Mouse (Mus musculus): ENCODE measurements around the gene Ift81. TPM values are rescaled to one million over a fixed set of nuclear protein-coding genes. Genes with fewer than 3 reads are reported as not detected.

Ift81 gene
- polyA plus RNA-seq, 1 experiment, result not detected

DNA sequence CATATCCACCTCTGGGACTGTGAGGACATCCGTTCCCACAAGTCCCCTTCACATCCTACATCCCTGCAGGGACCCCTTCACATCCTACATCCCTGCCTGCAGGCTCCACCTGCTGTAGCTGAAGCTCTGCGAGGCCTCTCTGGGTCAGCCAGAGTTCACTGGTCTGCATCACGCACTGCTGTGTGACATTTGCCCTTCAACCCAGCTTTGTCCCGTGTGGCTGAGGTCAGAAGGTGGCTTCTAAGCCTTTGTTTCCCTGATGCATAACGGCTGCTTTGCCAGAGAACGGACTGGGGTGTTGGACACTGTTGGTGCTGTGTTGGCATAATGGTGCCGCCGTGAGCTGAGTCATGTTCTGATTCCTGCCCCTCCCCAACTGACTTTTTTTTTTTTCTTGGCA is 96.1 kb downstream of the Ift81 start:
- Histone ChIP-seq H3K4me3 (ENCODE audit: insufficient read depth, low read depth, low read length) (no peak overlapping the region), H3K27ac (ENCODE audit: insufficient read depth, low read depth, low read length) (no peak overlapping the region), H3K4me1 (ENCODE audit: control insufficient read depth, insufficient read depth, low read length) (peaks cover 18% of the 10 kb centered on the region)
- no peak for TF ChIP-seq CTCF (IDR thresholded peaks at IDR 0.05; ENCODE audit: insufficient read depth, low read depth, low read length)
- no peak for TF ChIP-seq POLR2A (IDR thresholded peaks at IDR 0.05; ENCODE audit: insufficient read depth, low read depth, low read length)
- 62% methylated on average over 8 of the region's 8 CpGs for WGBS

DNA sequence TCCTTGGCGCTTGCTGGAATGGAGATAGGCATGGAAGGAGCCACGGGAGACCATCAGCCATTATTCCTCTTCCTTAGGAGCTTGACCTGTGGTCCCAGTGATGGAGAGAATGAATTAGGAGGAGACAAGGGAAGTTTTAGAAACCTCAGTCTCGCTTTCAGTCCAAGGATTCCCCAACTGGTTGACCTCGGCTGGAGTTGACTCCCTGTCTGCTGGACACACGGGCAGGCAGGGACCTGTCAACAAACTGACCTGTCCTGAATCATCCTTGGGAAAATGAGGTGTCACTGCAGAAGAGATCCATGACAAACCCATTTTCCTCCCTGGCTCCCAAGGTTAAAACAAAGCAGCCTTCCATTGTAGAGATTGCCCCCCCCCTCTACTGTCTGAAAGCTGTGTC is 97.4 kb downstream of the Ift81 start:
- Histone ChIP-seq H3K27ac (ENCODE audit: insufficient read depth, low read depth, low read length) (no peak overlapping the region), H3K4me3 (ENCODE audit: insufficient read depth, low read depth, low read length) (no peak overlapping the region), H3K4me1 (ENCODE audit: control insufficient read depth, insufficient read depth, low read length) (peaks cover 18% of the 10 kb centered on the region)
- no peak for TF ChIP-seq POLR2A (IDR thresholded peaks at IDR 0.05; ENCODE audit: insufficient read depth, low read depth, low read length)
- TF ChIP-seq CTCF (IDR thresholded peaks at IDR 0.05; ENCODE audit: insufficient read depth, low read depth, low read length), result no peak
- 94% methylated on average over 5 of the region's 5 CpGs for WGBS

DNA sequence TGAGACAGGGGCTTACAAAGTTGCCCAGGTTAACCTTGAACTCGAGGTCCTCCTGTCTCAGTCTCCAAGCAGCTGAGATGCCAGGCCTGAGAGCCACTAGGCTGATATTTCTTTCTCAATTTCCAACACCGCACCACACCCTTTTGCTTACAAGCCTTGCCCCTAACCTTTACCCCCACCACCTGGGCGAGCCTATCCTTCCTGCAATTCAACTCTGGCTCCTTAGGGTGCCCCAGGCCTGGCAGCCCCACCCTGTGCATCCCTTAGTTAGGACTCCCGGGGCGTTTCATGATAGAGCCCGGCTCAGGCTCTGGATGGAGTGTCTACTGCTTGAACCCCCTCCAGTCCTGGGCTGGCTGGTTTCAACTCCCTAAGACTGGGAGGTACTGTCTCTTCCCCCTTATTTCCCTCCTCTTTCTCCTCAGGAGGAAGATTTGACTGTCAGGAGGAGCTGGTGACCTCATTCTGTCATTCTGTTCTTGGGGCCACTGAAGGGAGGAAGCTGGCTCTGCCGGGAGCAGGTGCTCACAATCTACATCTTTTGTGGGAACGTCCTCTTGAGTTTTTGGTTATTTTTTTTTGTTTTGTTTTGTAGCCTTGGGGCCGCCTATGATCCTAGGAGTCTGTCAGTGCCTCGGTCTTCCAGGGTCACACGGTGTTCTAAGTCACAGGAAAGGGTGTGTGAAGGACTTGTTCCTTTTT is 98.1 kb downstream of the Ift81 start:
- H3K27ac ChIP-seq (ENCODE audit: insufficient read depth, low read depth, low read length), result no peak overlapping the region
- no peak overlapping the region for H3K4me3 ChIP-seq (ENCODE audit: insufficient read depth, low read depth, low read length)
- TF ChIP-seq POLR2A (IDR thresholded peaks at IDR 0.05; ENCODE audit: insufficient read depth, low read depth, low read length) (no peak), CTCF (IDR thresholded peaks at IDR 0.05; ENCODE audit: insufficient read depth, low read depth, low read length) (no peak)
- H3K4me1 ChIP-seq (ENCODE audit: control insufficient read depth, insufficient read depth, low read length), result peaks cover 24% of the 10 kb centered on the region
- WGBS, result 77% methylated on average over 11 of the region's 11 CpGs

DNA sequence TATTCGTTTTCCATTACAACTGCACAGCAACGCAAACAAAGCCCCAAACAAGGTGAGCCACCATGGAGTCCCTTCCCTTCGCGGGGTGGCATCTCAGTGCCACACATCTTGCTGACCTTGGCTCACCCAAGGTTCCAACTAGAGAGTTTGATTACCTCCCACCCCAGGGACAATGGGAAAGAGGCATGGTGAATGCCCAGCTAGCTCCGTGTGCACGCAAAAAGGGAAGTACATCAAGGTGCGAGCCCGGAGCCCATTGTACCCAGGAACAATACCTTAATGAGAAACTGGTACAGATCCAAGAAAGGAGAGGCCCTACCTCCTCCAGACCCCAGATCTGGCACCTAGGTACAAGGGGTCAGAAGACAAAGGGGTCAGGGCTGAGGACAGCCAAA is 100.2 kb downstream of the Ift81 start:
- Histone ChIP-seq H3K4me3 (ENCODE audit: insufficient read depth, low read depth, low read length) (no peak overlapping the region), H3K4me1 (ENCODE audit: control insufficient read depth, insufficient read depth, low read length) (peaks cover 24% of the 10 kb centered on the region), H3K27ac (ENCODE audit: insufficient read depth, low read depth, low read length) (no peak overlapping the region)
- WGBS, result 33% methylated on average over 8 of the region's 8 CpGs
- TF ChIP-seq CTCF (IDR thresholded peaks at IDR 0.05; ENCODE audit: insufficient read depth, low read depth, low read length), result no peak

DNA sequence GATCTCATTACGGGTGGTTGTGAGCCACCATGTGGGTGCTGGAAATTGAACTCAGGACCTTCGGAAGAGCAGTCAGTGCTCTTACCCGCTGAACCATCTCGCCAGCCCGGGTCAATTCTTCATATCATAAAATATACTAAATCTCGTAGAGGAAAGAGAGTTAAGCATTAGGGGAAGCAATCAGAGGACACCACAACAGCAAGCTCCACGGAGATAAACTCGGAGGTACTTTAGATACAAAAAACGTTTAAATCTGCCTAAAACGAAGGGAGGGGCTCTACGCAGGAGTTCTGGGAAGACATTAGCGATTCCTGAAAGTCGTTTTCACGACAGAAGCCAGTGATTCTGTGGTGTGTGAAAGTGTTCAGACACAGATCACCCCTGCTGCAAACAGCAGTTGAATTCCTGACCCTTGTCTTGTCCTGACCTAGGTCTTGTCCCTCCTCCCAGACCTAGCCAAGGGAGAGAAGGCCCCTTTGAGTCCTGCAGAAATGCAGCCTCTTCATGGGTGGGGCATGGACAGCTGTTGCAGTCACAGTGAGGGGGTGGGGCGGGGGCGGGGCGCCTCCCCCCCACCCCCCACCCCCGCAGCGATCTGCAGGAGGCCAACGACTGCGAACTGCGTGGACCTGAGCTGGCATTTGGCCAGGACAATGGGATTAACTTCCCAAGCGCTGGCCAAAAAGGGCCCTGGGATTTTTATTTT is 100.7 kb downstream of the Ift81 start:
- peaks cover 24% of the 10 kb centered on the region for H3K4me1 ChIP-seq (ENCODE audit: control insufficient read depth, insufficient read depth, low read length)
- WGBS, result 51% methylated on average over 22 of the region's 23 CpGs
- no peak overlapping the region for H3K4me3 ChIP-seq (ENCODE audit: insufficient read depth, low read depth, low read length)

DNA sequence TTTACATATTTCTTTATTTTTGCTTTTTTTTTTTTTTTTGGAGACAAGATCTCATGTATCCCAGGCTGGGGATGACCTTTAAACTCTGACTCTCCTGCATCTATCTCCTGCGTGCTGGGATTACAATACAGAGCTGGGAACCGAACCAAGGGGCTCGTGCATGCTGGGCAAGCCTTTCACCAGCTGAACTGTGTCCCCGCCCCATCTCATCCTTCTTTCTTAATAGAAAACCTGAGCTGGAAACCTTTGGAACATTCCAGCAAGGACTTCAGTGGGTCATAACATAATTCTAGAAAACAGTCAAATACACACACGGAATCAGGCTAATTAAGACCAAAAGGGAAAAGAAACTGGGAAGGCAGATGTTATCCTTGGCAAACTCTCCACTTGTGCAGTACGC is 102.3 kb downstream of the Ift81 start:
- Histone ChIP-seq H3K4me1 (ENCODE audit: control insufficient read depth, insufficient read depth, low read length) (peaks cover 21% of the 10 kb centered on the region), H3K27ac (ENCODE audit: insufficient read depth, low read depth, low read length) (no peak overlapping the region), H3K4me3 (ENCODE audit: insufficient read depth, low read depth, low read length) (no peak overlapping the region)
- TF ChIP-seq POLR2A (IDR thresholded peaks at IDR 0.05; ENCODE audit: insufficient read depth, low read depth, low read length), result no peak
- TF ChIP-seq CTCF (IDR thresholded peaks at IDR 0.05; ENCODE audit: insufficient read depth, low read depth, low read length), result no peak
- WGBS, result 71% methylated on average over 6 of the region's 6 CpGs

More for the DNA sequence above, 100.7 kb downstream of the Ift81 start:
- no peak overlapping the region for H3K27ac ChIP-seq (ENCODE audit: insufficient read depth, low read depth, low read length)
- no peak for TF ChIP-seq CTCF (IDR thresholded peaks at IDR 0.05; ENCODE audit: insufficient read depth, low read depth, low read length)
- TF ChIP-seq POLR2A (IDR thresholded peaks at IDR 0.05; ENCODE audit: insufficient read depth, low read depth, low read length), result no peak

DNA sequence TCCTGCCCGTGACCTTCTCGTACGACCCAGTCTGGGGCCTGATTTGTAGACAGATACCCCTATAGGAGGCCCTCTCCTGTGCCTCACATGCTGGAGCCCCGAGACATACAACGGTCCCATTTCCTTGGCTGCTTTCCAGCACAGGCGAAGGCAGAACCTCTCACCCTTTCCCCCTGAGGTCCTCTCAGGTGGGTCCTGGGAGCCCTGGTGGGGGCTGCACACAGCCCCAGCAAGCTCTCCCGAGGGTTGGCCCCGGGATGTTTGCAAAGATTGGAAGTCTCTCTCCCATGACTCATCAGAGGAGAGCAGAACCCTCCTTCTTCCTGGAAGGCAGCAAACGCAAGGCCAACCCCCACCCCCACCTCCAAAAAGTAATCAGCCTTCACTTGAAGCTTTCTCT is 102.9 kb downstream of the Ift81 start:
- H3K4me3 ChIP-seq (ENCODE audit: insufficient read depth, low read depth, low read length), result no peak overlapping the region
- H3K4me1 ChIP-seq (ENCODE audit: control insufficient read depth, insufficient read depth, low read length), result peaks cover 21% of the 10 kb centered on the region
- TF ChIP-seq CTCF (IDR thresholded peaks at IDR 0.05; ENCODE audit: insufficient read depth, low read depth, low read length), result no peak
- 56% methylated on average over 9 of the region's 9 CpGs for WGBS
- no peak overlapping the region for H3K27ac ChIP-seq (ENCODE audit: insufficient read depth, low read depth, low read length)

DNA sequence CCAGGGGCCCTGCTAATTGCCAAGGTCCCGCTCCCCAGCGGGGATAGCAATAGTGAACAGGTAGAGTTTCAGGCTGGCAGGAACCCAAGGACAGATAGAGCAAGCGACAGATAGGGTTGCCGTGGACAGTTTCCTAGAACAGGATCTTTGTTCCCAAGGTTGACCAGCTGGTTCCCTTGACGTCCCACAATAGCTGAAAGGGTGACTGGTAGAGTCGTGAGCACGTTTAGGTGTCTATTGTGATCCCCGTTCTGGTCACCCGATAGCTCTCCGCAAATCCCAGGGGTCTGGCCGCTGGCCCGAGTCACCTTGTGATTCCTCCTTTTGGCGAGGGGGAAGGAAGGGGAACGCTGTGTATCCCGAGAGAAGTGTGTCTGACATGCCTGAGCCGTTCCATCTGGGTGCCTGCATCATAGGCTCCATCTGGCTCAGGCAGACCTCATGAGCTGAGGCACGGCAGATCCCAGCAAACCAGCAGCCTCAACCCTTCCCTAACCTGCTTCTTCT is 103.6 kb downstream of the Ift81 start:
- Histone ChIP-seq H3K4me3 (ENCODE audit: insufficient read depth, low read depth, low read length) (no peak overlapping the region), H3K4me1 (ENCODE audit: control insufficient read depth, insufficient read depth, low read length) (peaks cover 17% of the 10 kb centered on the region), H3K27ac (ENCODE audit: insufficient read depth, low read depth, low read length) (no peak overlapping the region)
- 81% methylated on average over 17 of the region's 17 CpGs for WGBS
- no peak for TF ChIP-seq POLR2A (IDR thresholded peaks at IDR 0.05; ENCODE audit: insufficient read depth, low read depth, low read length)
- no peak for TF ChIP-seq CTCF (IDR thresholded peaks at IDR 0.05; ENCODE audit: insufficient read depth, low read depth, low read length)

DNA sequence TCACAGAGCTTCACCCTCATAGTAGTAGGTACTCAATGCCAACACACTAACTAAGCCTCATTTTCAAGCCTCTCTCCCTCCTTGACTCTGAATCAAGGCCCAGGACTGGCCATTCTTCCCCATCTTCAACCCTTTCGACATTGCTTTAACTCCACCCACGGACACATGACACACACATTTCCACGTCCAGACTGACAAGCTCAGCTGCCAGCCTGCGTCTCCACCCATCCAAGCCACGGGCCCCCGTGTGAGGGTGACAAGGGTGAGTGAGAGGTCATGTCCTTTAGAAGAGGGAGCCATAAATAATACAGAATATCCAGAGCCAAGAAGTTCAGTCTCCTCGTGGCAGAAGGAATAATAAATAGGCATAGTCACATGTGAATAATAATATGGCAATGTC is 104.7 kb downstream of the Ift81 start:
- no peak overlapping the region for H3K27ac ChIP-seq (ENCODE audit: insufficient read depth, low read depth, low read length)
- TF ChIP-seq CTCF (IDR thresholded peaks at IDR 0.05; ENCODE audit: insufficient read depth, low read depth, low read length) (no peak), POLR2A (IDR thresholded peaks at IDR 0.05; ENCODE audit: insufficient read depth, low read depth, low read length) (no peak)
- peaks cover 17% of the 10 kb centered on the region for H3K4me1 ChIP-seq (ENCODE audit: control insufficient read depth, insufficient read depth, low read length)
- H3K4me3 ChIP-seq (ENCODE audit: insufficient read depth, low read depth, low read length), result no peak overlapping the region
- 74% methylated on average over 7 of the region's 7 CpGs for WGBS

All from olfactory bulb, adult 2 months (tissue).